Mouse (Mus musculus): ENCODE measurements at regions not wholly inside any gene's neighbourhood (a gene's known extent, or its start where the extent isn't known, plus 50 kb on each side); places are given as distances from the start of the nearest gene placed in this dataset.

DNA sequence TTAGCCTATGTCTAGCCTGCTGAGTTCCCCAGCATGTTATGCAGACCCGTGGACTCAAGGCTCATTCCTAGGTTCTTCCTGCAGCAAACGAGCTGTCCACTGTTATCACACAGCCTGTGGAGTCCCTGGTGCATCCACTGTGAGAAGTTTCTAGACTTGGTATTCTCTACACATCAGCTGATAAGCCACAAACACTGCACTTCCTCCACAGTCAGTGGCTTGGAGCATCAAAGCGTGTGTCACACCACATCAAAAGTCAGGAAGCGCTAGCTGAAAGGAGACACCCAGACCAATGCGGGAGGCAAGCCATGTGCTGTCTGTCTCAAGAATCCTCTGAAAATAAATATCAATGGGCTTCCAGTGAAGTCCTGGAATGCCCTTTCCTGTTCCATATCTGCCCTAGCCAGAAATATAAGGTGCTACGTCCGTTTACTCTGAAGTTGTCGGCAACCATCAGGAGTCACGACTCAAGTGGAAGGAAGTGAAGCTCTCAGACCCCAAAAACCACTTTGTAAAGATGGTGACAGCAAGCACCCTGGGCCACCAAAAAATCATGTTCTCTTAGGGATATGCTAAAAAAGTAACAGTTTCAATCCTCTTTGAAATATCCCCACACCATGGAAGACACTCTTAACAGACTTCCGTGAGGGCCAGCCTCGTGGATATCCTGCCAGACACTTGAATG, 227.7 kb downstream of the Adgrl2 start:
- peak; percentile 21 for DNase-seq (ENCODE audit: low spot score)

- DNase-seq (ENCODE audit: low spot score): no peak
Observed at GRCm38 (mm10) chr3:148761586-148761985, 228.8 kb downstream of the Adgrl2 start.

GRCm38 (mm10) chr3:148759500-148759899, 230.9 kb downstream of the Adgrl2 start:
- DNase-seq (ENCODE audit: low spot score): no peak

DNA sequence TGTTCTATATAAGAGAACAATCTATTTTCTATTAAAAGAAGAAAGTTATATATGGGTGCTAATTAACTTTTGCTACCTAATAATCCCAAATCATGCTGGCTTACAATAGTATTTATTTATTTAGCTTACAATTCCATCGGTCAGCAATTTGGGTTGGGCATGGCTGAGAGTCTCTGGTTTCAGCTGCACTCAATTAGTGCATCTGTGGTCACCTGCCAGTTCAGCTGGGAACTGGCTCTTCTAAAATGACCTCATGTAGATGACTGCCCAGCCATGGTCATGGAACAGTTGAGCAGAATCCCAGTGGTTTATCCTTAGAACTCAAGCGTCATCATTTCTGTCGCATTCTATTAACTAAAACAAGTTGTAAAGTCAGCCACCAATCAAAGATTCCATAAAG, 244.1 kb downstream of the Adgrl2 start:
- DNase-seq (ENCODE audit: low spot score): no peak

- DNase-seq (ENCODE audit: low spot score): no peak
Observed at GRCm38 (mm10) chr3:148744651-148745050, 245.7 kb downstream of the Adgrl2 start.

DNA sequence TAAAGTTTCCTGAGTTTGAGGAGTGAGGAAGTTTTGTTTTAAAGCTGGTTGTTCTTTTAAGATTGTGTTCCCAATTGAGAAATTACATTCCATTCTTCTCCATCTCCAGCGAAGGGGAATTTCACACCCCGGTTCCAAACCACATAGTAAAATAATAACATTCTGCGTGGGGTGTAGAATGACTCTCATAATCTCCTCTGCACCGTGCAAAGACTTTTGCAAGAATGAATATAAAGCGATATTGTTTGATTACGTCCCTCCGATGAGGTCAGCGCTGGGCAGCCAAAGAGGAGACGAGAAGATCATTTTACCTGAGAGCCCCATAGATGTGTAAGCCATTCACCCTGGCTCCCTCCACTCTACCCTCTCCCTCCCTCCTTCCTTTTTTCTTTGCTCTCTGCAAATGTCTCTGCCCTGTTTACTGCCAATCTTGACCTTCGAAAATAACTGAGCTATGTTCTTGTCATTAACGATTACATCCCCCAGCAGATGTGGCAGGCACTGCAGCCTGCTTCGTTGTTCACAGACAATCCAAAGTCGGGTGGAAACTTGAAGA, 256.1 kb downstream of the Adgrl2 start:
- no peak for DNase-seq (ENCODE audit: low spot score)

DNA sequence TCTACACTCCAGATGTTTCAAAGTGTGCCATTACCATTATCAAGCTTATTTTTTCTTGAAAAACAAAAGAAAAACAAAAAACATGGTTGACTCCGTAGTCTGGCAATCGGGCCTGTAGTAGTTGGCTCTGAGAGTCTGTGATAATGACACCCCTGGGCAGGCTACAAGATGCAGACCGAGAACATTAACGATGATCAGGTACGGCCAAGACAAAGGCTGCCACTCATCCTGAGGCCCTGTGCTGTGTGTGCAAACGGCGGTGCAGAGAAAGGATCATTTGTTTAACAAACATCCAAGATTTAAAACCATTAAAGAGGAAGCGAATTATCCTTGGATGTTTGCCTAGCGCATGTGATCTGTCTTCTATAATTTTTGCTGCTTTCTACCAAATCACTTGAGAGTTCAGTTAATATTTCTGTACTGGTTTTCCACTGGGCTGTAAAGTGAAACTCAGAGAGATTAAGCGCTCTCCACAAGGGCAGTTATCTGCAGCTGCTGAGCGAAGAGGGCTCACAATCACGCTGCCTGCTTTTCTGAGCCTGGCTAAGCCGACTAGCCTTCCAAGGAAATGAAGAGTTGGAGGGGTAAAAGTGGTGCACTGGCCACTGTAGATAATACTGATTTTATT, 257.0 kb downstream of the Adgrl2 start:
- no peak for DNase-seq (ENCODE audit: low spot score)

- no peak for DNase-seq (ENCODE audit: low spot score)
Observed at GRCm38 (mm10) chr3:148731436-148731835, 258.9 kb downstream of the Adgrl2 start.

- DNase-seq (ENCODE audit: low spot score): peak; percentile 18
Observed at GRCm38 (mm10) chr3:148729242-148729680, 261.1 kb downstream of the Adgrl2 start.

GRCm38 (mm10) chr3:148728513-148729241, 261.7 kb downstream of the Adgrl2 start:
- no peak for DNase-seq (ENCODE audit: low spot score)

DNA sequence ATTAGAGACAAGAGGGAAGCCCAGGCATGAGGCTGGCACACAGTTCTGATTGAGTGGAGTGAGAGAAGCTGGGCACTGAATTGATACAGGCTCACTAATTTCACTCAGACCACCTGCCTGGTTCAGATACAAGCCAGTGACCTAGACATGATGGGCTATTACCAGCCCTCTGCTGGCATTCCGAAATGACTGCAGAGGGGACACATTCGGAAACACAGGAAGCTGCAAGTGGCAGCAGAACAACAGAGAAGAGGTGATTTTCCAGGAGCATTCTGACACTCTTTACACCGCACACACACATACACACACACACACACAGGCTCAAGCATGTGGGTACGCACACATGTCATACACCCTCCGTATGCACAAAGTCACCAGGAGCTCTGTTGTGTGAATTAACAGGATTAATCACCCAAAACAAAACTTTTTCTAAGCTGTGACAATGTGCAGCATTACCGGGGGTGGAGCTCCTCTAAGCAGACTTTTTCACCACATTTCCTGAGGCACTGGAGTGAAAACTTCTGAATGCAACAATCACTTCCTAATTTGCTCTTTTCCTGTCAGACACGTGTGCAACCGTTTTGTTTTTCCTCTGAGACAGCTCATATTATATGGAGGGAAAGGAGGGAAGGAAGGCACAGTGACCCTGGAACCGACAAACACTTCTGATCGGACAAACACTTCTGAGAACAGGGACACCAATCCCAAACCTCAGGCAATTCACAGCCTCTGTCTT, 263.6 kb downstream of the Adgrl2 start:
- no peak for DNase-seq (ENCODE audit: low spot score)

- no peak for DNase-seq (ENCODE audit: low spot score)
Observed at GRCm38 (mm10) chr3:148696555-148696954, 293.8 kb downstream of the Adgrl2 start.

DNA sequence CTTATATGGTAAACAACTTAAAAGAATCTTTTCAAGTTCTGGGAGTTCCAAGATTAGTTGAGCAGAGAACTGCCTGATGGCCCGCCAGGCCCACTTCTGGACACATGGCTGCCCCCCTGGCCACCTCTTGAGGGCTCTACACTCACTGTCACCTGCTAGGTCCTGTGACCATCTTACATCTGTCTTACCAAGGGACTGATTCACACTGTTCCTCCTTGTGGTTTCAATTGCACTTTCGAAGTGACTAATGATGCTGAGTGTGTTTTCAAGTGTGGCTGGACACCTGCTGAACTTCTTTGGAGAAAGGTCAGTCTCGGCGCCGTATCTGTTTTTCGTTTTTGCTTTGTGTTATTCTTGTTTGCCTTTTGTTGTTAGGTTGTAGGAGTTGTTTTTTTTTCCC, 294.9 kb downstream of the Adgrl2 start:
- DNase-seq (ENCODE audit: low spot score): peak; percentile 8

DNA sequence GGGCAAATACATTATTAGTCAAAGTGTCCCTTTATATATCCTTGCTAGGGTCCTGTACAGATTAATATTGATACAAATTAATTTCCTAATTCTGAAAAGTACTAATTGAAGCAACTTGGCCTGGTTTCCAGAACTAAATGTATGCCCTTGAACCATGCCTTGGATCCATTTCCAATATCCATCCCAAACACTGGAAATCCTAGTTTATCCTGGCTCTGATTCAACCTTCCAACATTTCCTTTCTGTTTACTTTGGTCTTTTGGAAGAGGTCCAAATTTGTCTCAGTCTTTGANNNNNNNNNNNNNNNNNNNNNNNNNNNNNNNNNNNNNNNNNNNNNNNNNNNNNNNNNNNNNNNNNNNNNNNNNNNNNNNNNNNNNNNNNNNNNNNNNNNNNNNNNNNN, 307.2 kb downstream of the Adgrl2 start:
- DNase-seq (ENCODE audit: low spot score): peak; percentile 25

DNA sequence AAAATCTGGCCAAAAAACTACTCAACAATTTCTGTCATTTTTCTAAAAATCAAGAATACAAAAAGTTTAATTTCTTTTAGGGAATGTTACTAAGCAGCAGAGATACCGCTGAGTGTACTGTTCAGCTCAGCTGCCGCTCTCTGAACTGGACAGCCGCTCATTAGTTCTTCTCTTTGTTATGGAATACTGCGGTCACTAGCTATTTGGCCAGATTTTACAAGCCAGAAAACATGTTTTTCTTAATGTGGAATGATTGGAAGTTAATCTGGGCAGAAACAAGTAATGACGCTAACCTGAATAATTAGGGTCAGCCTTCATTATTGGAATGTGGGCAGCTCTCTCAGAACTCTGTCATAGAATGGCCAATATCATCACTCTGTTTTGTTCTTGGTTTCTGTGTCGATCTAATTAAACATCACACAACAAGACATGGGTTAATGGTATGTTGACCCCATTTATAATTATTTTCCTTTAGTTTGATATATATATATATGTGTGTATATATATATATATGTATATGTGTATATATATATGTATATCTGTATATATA, 307.8 kb downstream of the Adgrl2 start:
- no peak for DNase-seq (ENCODE audit: low spot score)

GRCm38 (mm10) chr3:148681186-148681585, 309.2 kb downstream of the Adgrl2 start:
- no peak for DNase-seq (ENCODE audit: low spot score)

- no peak for DNase-seq (ENCODE audit: low spot score)
Observed at GRCm38 (mm10) chr3:148680737-148681136, 309.6 kb downstream of the Adgrl2 start.

GRCm38 (mm10) chr3:148680086-148680485, 310.3 kb downstream of the Adgrl2 start:
- DNase-seq (ENCODE audit: low spot score): no peak

- DNase-seq (ENCODE audit: low spot score): no peak
Observed at GRCm38 (mm10) chr3:148679121-148679520, 311.2 kb downstream of the Adgrl2 start.

GRCm38 (mm10) chr3:148676025-148676424, 314.3 kb downstream of the Adgrl2 start:
- DNase-seq (ENCODE audit: low spot score): no peak

DNA sequence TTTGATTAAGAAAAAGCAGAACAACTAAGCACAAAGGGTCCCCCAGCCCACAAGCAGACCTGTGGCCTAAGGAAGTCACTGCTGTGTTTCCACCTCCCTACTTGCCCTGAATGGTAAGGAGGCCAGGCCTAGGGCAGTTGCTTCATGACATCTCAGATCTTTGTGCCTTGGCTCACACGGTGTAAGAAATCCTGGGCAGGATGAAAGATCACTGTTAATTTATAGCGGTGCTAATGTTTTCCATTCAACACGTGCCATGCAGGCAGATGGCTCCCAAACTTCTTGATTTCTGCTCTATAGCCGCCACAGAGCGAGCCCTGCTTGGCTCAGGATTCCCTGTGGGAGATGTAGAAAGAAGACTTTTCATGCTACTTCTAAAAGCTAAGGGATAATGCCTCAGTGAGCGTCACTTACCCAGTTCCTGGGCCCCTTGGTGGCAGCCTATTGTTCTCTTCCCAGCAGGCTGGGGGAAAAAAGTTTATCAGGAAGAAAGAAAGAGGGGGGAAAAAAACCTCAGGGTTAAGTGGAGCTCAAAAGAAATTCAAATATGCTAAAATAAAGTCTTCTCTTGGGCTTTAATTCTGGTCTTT, 327.4 kb downstream of the Adgrl2 start:
- DNase-seq (ENCODE audit: low spot score): no peak
